Mouse (Mus musculus): ENCODE measurements around the gene Ankrd39. TPM values are rescaled to one million over a fixed set of nuclear protein-coding genes. Genes with fewer than 3 reads are reported as not detected.
A peak's percentile ranks its signal among the peaks of the same experiment; 100 is the strongest.

The Ankrd39 gene
- polyA plus RNA-seq (2016; fragmentation: Nextera tagmentation; extraction: Ambion mirVana) = 19.6 and 19.8 TPM in 2 replicates

DNA sequence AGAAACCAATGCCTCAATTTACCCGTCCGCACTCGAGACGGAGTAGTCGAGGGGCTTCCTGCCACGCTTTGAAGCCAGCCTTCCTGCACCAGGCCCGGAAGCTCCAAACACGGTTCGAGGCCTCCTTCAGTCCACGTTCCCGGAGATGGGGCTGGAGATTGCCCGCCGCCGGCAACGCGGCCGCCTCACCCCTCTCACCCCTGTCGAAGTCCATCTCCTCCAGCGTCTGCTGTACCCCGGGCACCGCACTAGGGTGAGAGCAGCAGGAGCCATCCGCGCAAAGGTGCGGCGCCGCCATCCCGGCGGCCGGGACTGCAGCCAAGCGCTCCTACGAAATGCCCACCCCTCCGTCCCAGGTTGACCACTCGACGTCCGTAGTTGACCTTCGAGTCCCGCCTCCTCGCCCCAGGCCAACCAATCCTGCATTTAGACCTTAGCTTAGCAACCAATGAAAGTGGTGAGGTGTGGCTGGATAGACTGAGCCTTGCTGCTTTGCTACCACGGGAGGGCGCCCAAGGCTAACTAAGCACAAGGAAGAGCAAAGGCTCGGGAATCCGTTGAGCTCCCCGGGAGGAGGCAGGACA lies at the start of gene Ankrd39:
Ankrd39 (minus strand) TSS at position 558 of the 584 bp plus-strand sequence.
- Histone ChIP-seq H3K9ac (replicated peaks) (peak within 1 kb of the TSS; percentile 71), H3K4me1 (peaks cover 35% of the 10 kb centered on the region), H3K27ac (replicated peaks) (peak within 1 kb of the TSS; percentile 87), H3K4me2 (replicated peaks) (peak within 1 kb of the TSS; percentile 66), H3K27me3 (no peaks in the 10 kb centered on the region), H3K36me3 (peaks cover 42% of the 10 kb centered on the region), H3K4me3 (peak within 1 kb of the TSS; percentile 67), H3K9me3 (no peaks in the 10 kb centered on the region)
- WGBS = under 1% methylated on average over 43 of the region's 43 CpGs
- peak; percentile 98 for ATAC-seq (ENCODE audit: low FRiP score, low read depth)

DNA sequence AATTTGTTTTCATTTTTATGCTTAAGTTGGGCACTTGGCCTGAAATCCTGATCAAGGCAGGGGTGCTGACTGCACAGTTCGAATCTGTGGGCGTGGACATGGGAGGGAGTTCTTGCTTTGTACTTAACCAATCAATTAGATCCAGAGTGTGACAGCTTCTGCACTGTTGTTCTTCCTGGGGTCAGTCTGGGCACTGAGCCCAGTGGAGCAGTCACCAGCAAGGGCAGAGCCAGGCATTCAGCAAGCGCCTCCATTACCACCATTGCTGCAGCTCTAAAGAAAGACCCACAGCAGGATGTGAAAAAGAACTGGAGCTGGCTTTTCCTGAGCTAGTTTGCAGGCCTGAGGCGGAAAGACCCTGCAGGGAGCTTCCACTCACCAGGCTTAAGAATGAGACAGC lies 48.9 kb upstream of the Ankrd39 start:
- H3K4me1 ChIP-seq = peaks cover 15% of the 10 kb centered on the region; the same call in 1 of the 2 replicates
- H3K27me3 ChIP-seq = no peaks in the 10 kb centered on the region
- H3K36me3 ChIP-seq = no peaks in the 10 kb centered on the region
- 14% methylated on average over 4 of the region's 4 CpGs for WGBS
- no peaks in the 10 kb centered on the region for H3K9me3 ChIP-seq
- peak overlapping the region; percentile 46 for H3K27ac ChIP-seq (replicated peaks)
- ATAC-seq (ENCODE audit: low FRiP score, low read depth) = peak; percentile 65; the same call in 1 of the 2 replicates
- no peak overlapping the region for H3K9ac ChIP-seq (replicated peaks)
- no peak overlapping the region for H3K4me2 ChIP-seq (replicated peaks)
- H3K4me3 ChIP-seq = no peak overlapping the region

DNA sequence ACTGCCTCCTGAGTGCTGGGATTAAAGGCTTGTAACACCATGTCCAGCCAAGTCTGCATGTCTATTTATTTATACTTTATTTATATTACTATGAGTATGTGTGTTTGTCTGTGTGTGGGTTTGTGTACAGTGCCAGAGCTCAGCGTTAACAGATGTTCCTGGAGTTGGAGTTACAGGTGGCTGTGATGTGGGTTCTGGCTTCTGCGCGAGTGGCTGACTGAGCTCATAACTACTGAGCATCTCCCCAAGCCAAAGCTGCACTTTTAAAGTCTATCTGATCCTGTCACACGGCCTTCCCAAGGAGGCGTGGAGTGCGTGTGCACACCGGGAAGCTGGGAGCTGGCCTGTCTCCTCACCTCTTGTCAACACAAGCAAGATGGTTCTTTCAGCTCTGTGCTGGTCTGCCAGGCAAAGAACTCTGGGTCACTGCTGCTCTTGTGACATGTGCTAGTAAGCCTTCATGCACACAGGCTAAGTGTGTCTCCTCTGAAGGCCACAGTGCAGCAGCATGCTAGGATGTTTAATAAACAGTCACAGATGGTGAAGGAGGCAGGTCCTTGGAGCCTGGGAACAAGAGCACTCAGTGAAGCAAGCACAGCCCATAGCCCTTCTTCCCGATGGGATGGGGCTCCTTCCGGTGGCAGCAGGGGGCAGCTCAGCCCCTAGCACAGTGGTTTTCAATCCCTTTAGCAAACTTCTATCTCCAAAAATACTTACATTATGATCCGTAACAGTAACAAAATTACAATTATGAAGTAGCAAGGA lies 48.1 kb upstream of the Ankrd39 start:
- H3K4me3 ChIP-seq = no peak overlapping the region
- 63% methylated on average over 10 of the region's 10 CpGs for WGBS
- no peaks in the 10 kb centered on the region for H3K27me3 ChIP-seq
- H3K4me2 ChIP-seq (replicated peaks) = no peak overlapping the region
- no peaks in the 10 kb centered on the region for H3K36me3 ChIP-seq
- ATAC-seq (ENCODE audit: low FRiP score, low read depth) = no peak
- no peak overlapping the region for H3K9ac ChIP-seq (replicated peaks)
- peak overlapping the region; percentile 46; the same call in 1 of the 2 replicates for H3K27ac ChIP-seq (replicated peaks)
- no peaks in the 10 kb centered on the region for H3K9me3 ChIP-seq
- H3K4me1 ChIP-seq = peaks cover 15% of the 10 kb centered on the region; the same call in 1 of the 2 replicates

DNA sequence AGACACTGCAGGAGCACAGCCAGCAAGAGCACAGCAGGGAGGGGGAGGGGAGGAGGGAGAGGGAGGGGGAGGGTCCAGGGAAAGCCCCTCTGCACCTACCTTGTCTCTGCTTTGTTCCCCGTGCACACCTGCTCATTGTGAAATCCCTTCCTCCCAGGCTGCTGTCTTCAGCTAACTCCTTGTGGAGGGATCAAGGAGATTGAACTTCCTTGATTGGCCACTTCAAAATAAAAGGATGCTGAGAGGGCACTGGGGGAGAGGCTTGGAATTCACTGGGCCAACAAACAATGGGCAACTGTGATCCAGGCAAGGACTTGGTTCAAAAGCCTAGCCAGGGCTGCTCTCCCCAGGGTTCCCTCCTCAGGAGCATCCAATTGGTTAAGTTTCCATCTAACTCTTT lies 45.9 kb upstream of the Ankrd39 start:
- Histone ChIP-seq H3K27me3 (no peaks in the 10 kb centered on the region), H3K4me1 (peaks cover 25% of the 10 kb centered on the region), H3K9ac (replicated peaks) (no peak overlapping the region), H3K4me3 (no peak overlapping the region), H3K27ac (replicated peaks) (no peak overlapping the region), H3K9me3 (no peaks in the 10 kb centered on the region), H3K36me3 (no peaks in the 10 kb centered on the region), H3K4me2 (replicated peaks) (no peak overlapping the region)
- 25% methylated on average over 1 of the region's 1 CpGs for WGBS
- ATAC-seq (ENCODE audit: low FRiP score, low read depth) = no peak

DNA sequence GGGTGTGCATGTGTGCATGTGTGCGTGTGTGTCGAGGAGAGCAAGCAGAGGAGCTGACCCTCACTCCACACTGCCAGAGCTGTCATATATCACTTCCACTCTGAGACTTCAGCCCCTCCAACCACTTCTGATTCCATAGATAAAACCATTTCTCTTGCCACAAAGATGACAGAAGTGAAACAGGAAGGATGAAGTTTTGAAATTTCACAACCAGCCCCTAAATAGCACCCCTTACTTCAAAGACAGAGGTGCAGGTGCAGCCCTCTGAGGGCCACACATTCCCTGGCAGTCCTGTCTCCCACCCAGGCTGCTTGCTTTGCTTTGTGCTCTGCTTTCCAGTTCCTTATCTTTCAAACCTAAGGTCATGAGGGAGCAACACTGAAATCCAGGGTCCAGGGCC lies 44.2 kb upstream of the Ankrd39 start:
- Histone ChIP-seq H3K9me3 (no peaks in the 10 kb centered on the region), H3K4me2 (replicated peaks) (no peak overlapping the region), H3K27me3 (peaks cover 4% of the 10 kb centered on the region; the same call in 1 of the 2 replicates), H3K4me1 (peaks cover 31% of the 10 kb centered on the region), H3K36me3 (no peaks in the 10 kb centered on the region), H3K4me3 (no peak overlapping the region), H3K9ac (replicated peaks) (no peak overlapping the region), H3K27ac (replicated peaks) (no peak overlapping the region)
- 87% methylated on average over 2 of the region's 2 CpGs for WGBS
- no peak for ATAC-seq (ENCODE audit: low FRiP score, low read depth)

DNA sequence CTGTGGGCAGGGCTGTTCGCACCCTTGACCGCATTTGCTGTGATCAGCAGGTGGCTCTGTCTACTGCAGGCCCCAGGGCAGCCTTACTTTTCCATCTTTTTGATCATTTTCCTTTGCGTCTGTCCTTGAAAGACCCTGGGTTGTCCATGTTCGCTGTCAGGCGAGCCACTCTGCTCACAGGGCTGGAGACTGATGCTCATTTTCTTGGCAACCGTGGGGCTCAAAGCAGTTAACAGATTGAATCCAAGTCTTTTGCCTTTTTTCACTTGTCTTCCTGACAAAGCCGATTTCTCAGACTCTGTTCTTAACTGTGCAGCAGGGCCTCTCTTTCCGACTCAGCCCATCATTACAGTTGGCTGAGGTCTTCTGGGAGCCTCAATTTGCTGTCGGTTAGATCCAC lies 43.4 kb upstream of the Ankrd39 start:
- H3K4me1 ChIP-seq = peaks cover 24% of the 10 kb centered on the region
- no peak overlapping the region for H3K4me2 ChIP-seq (replicated peaks)
- H3K27ac ChIP-seq (replicated peaks) = no peak overlapping the region
- no peaks in the 10 kb centered on the region for H3K9me3 ChIP-seq
- no peak overlapping the region for H3K9ac ChIP-seq (replicated peaks)
- H3K4me3 ChIP-seq = no peak overlapping the region
- H3K36me3 ChIP-seq = no peaks in the 10 kb centered on the region
- ATAC-seq (ENCODE audit: low FRiP score, low read depth) = no peak
- WGBS = 69% methylated on average over 9 of the region's 9 CpGs
- H3K27me3 ChIP-seq = peaks cover 4% of the 10 kb centered on the region; the same call in 1 of the 2 replicates

DNA sequence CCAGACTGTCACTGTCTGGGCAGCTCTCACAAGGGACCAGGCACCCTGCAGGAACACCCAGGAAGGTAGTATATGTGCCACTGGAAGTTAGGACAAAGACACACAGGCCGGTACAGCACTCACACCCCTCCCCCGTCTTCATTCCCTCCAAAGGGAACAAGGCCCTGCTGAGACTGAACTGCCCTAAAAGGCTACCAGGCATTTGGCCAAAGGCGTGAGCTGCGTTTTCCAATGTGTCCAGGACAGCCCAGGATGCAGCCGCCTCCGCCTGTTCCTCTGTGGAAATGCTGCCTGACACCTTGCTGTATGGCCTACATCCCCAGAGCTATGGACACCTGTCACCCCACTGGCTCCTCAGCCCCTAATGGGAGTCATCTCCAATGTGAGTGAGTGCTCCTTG lies 42.2 kb upstream of the Ankrd39 start:
- no peaks in the 10 kb centered on the region for H3K9me3 ChIP-seq
- H3K36me3 ChIP-seq = no peaks in the 10 kb centered on the region
- 54% methylated on average over 6 of the region's 6 CpGs for WGBS
- no peak overlapping the region for H3K4me3 ChIP-seq
- H3K4me1 ChIP-seq = peaks cover 19% of the 10 kb centered on the region
- no peak overlapping the region for H3K27ac ChIP-seq (replicated peaks)
- no peak for ATAC-seq (ENCODE audit: low FRiP score, low read depth)
- no peak overlapping the region for H3K4me2 ChIP-seq (replicated peaks)
- H3K27me3 ChIP-seq = peaks cover 4% of the 10 kb centered on the region; the same call in 1 of the 2 replicates
- no peak overlapping the region for H3K9ac ChIP-seq (replicated peaks)

DNA sequence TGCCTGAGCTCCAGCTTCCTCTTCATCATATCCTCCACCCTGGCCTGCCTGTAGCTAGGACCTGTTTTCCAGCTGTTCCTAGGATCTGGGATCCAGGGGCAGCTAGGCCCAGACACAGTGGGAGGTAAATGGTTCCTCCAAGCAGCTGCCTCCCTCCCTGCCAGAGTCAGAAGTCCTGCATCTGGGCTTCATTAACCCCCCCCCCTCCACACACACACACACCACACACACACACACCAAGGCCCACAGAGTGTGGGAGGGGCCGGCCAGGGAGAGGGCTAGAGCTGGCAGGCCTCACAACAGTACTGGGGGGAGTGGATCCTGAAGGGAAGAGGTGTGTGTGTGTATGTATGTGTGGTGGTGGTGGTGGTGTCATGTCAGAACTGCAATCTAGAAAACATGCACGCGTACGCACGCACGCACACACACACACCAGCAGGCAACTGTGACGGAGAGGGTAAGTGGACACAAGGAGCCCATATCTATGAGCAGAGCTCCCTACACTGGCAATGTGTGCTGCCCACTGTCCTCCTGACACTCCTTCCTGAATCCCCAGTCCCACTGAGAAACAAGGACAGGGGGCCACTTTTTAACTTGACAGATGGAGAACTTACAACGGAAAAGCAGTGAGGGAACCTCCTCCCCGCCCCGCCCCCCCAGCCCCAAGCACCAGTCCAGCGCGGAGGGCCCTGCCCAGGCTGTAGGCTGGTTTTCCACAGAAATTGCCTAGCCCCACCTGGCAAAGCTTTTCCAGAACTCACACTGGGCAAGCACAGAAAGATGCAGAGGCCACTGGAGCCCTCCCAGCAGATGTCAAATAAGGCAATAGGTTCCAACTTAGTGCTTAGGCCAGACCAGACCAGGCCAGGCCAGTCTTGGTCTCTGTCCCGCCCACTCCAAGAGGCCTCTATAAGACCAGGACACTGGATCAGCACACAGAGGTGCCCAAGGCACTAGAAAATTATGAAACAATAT lies 41.5 kb upstream of the Ankrd39 start:
- Histone ChIP-seq H3K4me1 (peaks cover 19% of the 10 kb centered on the region), H3K9ac (replicated peaks) (no peak overlapping the region), H3K36me3 (no peaks in the 10 kb centered on the region), H3K27me3 (peaks cover 8% of the 10 kb centered on the region; the same call in 1 of the 2 replicates), H3K4me2 (replicated peaks) (no peak overlapping the region), H3K27ac (replicated peaks) (peak overlapping the region; percentile 4; the same call in 1 of the 2 replicates), H3K4me3 (no peak overlapping the region), H3K9me3 (no peaks in the 10 kb centered on the region)
- ATAC-seq (ENCODE audit: low FRiP score, low read depth) = no peak
- WGBS = 72% methylated on average over 13 of the region's 13 CpGs

DNA sequence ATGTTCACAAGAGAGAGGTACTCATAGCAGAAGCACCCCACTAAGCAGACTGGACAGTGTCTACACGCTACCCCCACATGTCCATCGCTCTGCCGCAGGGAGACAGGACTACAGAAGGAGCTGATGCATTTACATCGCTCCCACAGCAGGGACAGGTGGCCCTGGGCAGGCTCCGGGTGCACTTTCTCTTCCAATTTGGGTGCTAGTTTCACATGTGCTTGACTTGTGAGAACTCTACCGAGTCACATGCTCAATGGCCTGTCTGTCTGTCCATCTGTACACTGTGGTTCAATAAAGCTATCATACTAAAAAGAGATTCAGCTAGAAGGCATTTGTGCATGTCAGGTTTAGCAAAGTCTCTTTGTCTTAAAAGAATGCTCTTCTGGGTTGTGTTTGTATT lies 40.6 kb upstream of the Ankrd39 start:
- H3K9ac ChIP-seq (replicated peaks) = no peak overlapping the region
- no peaks in the 10 kb centered on the region for H3K9me3 ChIP-seq
- H3K4me2 ChIP-seq (replicated peaks) = no peak overlapping the region
- peaks cover 17% of the 10 kb centered on the region for H3K27me3 ChIP-seq
- no peak for ATAC-seq (ENCODE audit: low FRiP score, low read depth)
- WGBS = 86% methylated on average over 6 of the region's 6 CpGs
- H3K4me3 ChIP-seq = no peak overlapping the region
- H3K4me1 ChIP-seq = peaks cover 17% of the 10 kb centered on the region
- H3K27ac ChIP-seq (replicated peaks) = no peak overlapping the region
- H3K36me3 ChIP-seq = no peaks in the 10 kb centered on the region

DNA sequence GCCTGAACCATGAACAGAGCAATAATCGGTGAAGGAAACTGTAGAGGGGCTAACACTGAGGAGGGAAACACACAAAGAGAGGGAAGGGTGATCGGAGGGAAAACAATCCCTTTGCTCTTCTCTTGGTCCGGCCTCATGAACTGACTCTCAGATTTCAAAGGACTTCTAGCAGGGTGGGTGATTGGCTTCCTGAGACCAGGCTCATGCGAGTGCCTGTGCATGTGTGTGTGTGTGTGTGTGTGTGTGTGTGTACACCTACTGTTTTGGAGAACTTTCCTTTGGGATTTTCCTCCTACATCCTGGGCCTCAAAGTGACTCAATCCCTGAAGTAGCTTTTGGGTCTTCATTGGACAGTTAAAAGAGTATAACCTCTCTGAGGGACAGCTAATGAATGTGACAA lies 39.0 kb upstream of the Ankrd39 start:
- H3K4me2 ChIP-seq (replicated peaks) = no peak overlapping the region
- H3K9me3 ChIP-seq = no peaks in the 10 kb centered on the region
- ATAC-seq (ENCODE audit: low FRiP score, low read depth) = no peak
- no peak overlapping the region for H3K9ac ChIP-seq (replicated peaks)
- no peak overlapping the region for H3K27ac ChIP-seq (replicated peaks)
- H3K27me3 ChIP-seq = peaks cover 28% of the 10 kb centered on the region
- 39% methylated on average over 4 of the region's 4 CpGs for WGBS
- H3K4me3 ChIP-seq = no peak overlapping the region
- no peaks in the 10 kb centered on the region for H3K36me3 ChIP-seq
- peaks cover 23% of the 10 kb centered on the region for H3K4me1 ChIP-seq

DNA sequence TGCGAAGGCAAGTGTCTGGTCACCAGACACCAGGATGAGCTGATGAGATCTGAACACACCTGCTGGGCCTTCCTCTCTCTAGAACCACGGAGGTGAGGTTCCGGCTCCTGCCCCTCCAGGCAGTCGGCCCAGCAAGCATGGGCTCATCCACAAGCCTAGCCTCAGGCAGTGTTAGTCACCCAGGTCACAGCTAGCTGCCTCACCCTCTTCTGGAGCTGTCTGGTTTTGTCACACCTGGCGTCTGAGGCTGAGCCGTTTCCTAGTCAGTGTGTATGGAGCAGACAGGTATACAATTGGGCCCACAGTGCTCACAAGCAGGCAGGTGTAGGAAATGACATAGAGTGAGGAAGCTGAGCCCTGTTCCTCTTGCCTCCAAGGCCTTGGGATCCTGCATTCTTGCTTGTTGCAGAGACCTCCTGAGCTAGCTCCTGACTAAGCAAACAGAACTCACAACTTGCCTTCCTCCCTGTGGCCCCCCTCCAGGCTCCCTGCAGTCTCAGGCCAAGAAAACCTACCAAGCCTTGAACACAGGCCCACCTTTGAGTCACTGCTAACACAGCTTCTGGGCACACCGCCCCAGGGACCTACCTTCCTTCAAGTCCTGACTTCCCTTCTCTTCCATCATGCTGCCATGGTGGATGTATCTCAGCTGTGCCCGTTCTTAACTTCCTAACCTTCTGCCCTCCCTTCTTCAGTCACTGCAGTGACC lies 36.3 kb upstream of the Ankrd39 start:
- no peak overlapping the region for H3K9ac ChIP-seq (replicated peaks)
- H3K27ac ChIP-seq (replicated peaks) = no peak overlapping the region
- 80% methylated on average over 8 of the region's 8 CpGs for WGBS

More for the DNA sequence above, 36.3 kb upstream of the Ankrd39 start:
- H3K36me3 ChIP-seq = no peaks in the 10 kb centered on the region
- ATAC-seq (ENCODE audit: low FRiP score, low read depth) = no peak
- peaks cover 35% of the 10 kb centered on the region for H3K4me1 ChIP-seq
- no peaks in the 10 kb centered on the region for H3K9me3 ChIP-seq
- no peak overlapping the region for H3K4me3 ChIP-seq
- no peak overlapping the region for H3K4me2 ChIP-seq (replicated peaks)
- H3K27me3 ChIP-seq = peaks cover 28% of the 10 kb centered on the region
